Mouse (Mus musculus): Measurements from ENCODE around the gene Jagn1.

The Jagn1 gene

DNA sequence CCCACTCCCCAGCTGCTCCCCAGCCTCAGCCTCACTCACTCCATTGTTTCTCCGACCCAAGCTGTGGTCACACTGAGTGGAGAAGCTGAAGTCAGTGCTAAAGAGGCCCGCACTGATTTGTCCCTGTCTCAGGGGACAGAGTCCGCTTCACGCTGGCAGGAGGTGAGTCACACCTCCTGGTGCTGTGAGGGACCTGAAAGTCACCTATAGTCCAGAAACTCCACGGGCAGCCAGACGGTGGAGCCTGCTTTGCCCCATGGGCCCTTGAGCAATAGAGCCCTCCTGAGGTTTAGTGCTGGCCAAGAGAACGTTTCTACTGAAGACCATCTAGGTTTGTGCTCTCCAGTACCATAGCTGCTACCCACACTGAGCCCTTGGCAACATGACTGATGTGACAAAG is 7.7 kb upstream of the Jagn1 start:
- no peak for DNase-seq (ENCODE audit: low read depth, low spot score)

DNA sequence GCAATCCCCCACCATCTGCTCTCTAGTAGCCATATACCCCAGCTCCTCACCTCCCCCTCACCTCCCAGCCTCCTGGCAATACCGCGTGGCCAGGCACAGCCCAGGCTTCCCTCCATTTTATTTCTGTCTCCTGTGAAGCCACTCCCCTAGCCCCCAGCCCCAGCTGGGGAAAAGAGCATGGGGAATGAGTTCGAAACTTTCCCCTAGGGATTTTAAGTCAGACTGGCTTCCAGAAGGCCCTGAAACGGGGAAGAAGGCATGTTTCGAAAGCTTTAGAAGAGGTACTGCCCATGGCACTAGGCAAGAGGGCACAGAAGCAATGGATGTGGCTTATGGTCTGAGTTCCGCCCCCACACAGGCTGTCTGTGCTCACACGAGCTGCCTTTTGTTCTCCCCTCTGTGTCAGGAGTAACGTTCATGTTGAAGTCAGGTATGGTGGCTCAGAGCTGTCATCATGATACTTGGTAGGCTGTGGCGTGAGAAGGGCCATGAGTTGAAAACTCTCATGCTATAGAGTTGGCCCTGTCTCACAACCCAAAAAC is 6.6 kb upstream of the Jagn1 start, which contains the start of gene Cidec:
Cidec (minus strand) TSS at position 97 of the 542 bp plus-strand sequence.
- DNase-seq (ENCODE audit: low read depth, low spot score) = no peak

DNA sequence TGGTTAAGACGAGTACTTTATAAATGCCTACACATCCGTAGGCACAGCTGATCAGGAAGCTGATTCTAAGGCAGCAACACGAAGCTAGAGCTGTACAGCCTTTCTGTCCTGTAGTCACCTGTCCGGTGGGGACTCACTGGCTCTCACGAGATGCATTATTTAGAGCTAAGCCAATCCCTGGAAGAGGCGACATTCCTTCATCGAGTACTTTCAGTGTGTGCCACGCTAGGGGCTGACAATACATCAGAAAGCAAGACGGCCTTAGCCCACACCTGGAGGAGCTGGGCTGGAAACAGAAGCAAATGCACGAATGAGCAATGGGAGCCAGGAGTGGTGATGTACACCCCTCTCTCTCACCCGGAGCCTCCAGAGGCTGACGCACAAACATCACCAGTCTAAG is 5.2 kb upstream of the Jagn1 start:
- DNase-seq (ENCODE audit: low read depth, low spot score) = no peak

DNA sequence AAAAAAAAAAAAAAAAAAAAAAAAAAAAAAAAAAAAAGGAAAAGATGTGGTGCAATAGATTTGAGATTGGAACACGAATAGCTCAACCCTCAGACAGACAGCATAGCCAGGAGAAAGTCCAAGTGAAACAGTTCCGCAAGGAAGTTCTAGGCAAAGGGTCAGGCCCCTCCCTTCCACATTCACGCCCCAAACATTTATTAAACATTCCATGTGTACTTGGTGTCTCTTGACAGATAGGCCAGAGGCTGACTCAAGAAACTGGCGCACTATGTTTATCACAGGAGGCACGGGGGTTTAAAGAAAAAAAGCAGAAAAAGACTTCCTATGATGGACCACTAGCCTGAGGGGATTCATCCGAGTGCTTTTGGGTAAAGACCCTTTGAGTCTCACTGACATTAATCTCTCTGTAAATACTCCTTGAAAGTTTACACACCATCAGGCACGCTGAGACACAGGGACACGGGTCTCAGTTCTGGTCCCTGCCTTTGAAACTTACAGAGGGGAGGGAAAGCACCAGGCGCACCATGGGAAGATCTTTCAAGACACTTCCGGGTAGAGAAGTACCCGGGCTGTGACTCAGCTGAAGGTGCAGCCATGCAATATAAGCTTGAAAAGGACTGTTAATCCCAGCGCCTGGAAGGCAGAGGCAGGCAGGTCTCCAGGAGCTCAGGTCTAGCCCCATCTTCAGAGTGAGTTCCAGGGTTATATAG is 3.5 kb upstream of the Jagn1 start:
- DNase-seq (ENCODE audit: low read depth, low spot score) = no peak

DNA sequence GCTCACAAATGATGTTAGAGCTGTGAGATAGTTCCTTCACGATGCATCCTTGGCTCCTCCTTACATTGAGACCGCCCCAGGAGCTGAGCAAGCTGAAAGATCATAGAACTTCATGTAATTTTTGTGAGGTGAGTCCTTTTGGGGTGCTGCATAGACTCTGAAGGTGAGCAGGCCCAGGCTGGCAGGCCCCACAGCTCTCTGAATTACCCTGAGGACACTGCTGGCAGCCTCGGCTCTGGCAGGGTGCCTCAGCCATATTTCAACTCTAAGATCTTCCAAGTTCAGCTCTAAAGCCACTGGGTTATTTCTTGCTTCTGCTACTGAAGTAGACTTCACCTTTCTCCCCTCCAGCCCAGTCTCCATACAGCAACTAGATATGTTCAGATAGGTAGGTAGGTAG is 1.7 kb upstream of the Jagn1 start:
- no peak for DNase-seq (ENCODE audit: low read depth, low spot score)

DNA sequence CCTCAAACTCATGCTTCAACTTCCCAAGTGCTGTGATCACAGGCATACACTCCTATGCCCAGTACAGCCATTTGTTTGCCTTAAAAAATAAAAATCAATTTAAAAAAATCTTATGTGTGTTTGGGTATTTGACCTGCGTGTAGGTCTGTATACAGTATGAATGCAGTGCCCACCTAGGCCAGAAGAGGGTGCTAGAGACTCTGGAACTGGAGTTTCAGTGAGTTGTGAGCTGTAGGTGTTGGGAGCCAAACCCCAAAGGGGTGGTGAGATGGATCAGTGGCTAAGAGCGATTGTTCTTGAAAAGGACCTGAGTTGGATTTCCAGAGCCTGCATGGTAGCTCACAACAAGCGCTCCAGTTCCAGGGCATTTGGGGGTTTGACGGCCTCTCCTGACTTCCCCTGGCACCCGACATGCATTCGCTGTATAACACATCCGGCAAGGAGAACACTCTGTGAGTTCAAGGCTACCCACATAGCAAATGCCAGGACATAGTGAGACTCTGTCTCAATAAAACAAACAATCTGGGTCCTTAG is 1.2 kb upstream of the Jagn1 start:
- DNase-seq (ENCODE audit: low read depth, low spot score) = peak; percentile 72

DNA sequence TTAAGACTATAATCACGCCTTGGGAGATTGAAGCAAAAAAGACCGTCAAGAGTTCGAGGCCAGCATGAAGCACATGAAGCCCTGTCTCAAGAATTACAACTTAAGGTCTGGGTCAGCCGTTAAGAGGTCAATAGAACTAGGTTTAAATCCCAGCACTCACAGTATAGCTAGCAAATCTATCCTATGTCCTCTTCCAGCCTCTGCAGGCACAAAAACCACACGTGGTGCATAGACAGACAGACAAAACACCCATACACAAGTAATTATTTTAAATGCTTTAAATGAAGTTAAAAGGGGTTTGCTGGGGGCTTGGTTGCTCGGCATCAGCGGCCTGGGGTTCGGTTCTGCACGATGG is 305 bp upstream of the Jagn1 start:
- no peak for DNase-seq (ENCODE audit: low read depth, low spot score)

DNA sequence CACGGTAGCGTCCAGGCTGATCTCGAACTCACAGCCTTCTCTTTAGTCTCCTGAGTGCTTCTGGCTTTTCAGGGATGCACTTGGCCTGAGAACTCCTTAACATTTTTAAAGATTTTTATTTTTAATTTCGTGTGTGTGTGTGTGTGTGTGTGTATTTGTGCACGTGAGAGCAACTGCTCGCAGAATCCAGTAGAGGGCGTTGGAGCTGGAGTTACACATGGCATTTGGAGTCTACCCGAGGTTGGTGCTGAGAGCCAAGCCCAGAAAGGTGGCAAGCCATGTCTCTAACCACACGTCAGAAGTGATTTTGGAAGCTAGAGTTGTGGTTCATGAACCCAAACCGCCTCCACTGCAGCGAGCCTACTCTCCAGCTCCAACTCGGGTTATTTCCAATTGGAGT is 722 bp downstream of the Jagn1 start:
- no peak for DNase-seq (ENCODE audit: low read depth, low spot score)

DNA sequence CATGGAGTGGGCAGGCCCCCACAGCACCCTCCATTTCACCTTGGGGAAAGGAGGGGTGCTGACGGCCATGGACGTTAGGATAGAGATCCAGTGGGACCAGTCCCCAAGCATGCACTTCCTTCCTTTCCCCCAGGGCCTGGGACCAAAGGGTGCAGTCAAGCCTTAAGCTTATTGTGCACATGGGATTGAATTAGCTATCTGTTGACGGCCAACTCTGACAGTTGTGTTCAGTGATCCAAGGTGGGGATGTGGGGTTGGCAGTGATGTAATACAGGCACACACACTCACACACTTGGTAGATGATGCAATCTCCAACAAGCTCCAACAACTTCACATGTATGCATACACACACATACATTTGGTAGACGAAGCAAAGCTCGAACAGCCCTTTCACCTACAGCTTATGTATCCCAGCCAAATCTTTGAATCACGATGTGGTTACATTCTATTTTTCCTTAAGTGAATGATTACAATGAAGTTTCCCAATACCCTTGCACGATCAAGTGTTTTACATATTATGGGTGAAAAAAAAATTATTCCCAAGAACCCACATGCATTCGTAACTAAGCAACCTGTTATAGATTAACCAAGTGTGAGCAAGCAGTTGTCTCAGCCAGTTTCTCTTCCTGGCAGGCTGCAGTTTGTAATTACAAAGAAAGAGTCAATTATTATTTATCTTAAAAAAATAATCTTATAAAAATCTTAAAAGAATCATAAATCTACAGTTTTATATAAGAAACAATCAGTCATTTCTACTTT is 2.0 kb downstream of the Jagn1 start:
- no peak for DNase-seq (ENCODE audit: low read depth, low spot score)

DNA sequence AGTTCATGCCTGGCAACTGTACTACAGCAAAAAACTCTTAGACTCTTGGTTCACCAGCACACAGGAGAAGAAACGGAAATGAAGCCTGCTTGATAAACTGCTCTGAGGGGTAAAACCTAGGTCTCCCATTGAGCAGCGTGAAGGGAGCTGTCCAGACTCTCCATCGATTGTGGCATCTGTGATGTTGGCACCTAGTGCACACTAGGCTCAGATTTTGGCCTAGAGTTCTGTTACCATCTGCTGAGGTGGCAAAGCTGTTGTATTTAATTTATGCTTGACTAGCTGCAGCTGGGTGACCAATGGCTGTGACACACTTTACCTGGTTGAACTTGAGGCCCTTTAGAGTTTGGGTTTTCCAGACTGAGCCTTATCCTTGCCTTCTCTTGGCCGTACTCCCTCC is 5.3 kb downstream of the Jagn1 start:
- no peak for DNase-seq (ENCODE audit: low read depth, low spot score)

DNA sequence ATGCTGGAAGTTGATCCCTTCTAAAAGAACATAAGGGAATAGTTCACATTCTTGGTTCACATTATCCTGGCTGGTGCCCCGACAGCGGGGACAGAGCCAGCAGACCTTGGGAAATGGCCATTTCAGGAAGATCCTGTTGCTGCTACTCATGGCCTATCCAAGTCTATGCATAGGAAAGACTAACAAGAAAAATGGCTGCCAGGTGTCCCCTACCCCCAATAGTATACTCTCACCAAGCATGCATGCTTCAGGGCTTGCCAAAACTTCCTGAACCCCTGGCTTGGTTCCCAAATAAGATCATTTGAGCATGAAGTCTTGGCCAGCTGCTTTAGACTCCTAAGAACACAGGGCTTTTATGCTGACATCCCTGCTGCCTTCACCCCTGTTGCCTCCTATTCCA is 9.5 kb downstream of the Jagn1 start:
- DNase-seq (ENCODE audit: low read depth, low spot score) = no peak

DNA sequence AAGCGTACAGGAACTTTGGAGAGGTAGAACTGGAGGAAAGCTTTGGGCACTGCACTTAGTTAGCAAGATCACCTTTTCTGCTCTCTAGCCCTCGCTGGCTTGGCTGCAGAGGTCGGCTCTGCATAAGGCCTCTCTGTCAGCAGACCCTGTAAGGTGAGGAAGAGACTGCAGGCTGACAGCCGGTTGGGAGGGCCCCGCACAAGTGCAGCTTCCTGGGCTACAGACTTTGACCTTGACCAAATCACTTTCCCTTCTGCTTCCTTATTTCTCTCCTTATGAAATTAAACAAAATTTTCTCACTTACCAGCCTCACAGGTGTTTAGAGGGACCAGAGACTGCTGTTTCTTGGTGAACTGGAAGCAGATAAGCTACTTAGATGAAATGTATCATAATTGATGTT is 12.6 kb downstream of the Jagn1 start:
- no peak for DNase-seq (ENCODE audit: low read depth, low spot score)

DNA sequence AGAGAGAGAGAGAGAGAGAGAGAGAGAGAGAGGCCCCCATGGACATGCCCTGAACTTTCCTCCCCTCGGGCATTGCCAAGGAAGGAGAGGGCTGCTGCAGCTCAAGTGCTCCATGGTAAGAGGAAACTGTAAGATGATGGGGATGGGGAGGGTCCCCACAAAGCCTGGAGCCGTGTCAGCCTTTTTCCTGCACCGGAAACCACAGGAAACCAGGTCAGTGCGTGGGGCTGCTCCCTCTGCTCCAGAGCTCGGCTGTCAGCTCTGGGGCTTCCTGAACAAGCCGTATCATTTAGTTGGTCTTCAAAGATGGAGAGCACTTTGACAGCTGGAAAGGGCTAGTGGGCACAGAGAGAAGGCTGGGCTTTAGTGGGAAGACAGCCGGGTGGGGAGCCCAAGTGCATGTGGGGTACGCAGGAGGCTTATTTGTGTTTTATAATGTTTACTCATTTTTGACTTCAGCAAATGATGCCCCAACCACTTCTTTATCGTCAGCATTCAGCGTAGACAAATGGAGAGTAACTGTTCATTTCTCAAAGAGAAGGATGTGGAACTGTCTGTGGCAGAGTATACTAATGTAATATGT is 15.7 kb downstream of the Jagn1 start, which contains the start of gene Il17re:
Il17re (plus strand) TSS at position 533 of the 583 bp plus-strand sequence.
- DNase-seq (ENCODE audit: low read depth, low spot score) = no peak

DNA sequence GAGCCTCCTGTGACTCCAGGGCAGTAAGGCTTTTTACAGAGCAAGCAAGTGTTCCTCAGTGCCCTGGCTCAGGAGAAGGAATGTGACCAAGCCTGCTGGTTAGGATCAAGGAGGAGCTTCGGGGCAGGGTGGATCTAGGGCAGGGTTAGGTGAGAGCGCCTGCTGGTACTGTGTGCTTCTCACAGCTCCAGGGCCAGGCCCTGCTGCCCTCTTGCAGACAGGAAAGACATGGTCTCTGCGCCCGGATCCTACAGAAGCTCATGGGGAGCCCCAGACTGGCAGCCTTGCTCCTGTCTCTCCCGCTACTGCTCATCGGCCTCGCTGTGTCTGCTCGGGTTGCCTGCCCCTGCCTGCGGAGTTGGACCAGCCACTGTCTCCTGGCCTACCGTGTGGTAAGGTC is 16.3 kb downstream of the Jagn1 start:
- no peak for DNase-seq (ENCODE audit: low read depth, low spot score)

DNA sequence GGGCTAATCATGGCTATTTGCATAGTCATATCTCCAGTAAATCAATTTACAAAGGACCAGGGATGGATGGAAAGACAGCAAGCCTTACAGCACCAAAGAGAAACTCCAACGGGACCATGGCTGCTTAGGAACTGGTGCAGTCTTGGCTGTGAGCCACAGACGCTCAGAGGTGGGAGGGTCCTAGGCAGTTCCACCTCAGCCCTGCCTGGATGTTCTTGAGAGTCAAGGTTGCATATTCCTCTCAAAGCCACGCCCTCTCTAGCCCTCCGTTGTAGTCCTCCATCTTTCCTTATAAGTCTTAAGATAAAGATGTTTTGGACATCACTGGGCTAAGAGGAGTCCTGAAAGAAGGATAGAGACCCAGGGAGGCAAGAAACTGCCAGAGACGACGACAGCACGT is 21.7 kb downstream of the Jagn1 start:
- DNase-seq (ENCODE audit: low read depth, low spot score) = no peak

DNA sequence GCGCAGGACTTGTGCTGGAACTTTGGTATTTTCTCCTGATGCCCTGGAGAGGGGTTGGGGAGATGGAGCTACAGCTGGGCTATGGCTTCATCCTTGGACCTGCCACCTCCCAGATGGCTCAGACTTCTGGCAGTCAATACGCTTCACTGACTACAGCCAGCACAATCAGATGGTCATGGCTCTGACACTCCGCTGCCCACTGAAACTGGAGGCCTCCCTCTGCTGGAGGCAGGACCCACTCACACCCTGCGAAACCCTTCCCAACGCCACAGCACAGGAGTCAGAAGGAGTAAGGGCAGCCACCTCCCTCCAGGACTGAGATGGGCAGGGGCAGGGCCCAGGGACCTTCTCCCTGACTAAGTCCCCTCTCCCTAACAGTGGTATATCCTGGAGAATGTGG is 23.2 kb downstream of the Jagn1 start:
- no peak for DNase-seq (ENCODE audit: low read depth, low spot score)

DNA sequence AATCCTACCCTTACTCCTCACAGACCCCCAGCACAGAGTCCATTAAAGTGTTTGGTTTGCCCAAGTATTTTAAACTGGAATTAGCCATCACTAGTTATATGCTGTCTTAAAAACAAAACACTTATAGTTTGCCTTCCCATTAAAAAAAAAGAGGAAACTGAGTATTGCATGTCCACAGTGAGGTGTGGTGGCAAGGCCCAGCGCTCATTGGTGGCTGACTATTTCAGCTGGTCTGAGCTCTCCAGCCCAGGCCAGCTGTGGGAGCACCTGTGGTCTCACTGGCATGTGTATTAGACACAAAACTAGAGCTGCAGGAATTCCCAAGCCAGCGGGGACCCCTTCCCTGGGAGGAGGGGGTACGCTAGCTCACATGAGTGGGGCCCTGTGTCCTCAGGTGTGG is 26.1 kb downstream of the Jagn1 start:
- DNase-seq (ENCODE audit: low read depth, low spot score) = no peak

DNA sequence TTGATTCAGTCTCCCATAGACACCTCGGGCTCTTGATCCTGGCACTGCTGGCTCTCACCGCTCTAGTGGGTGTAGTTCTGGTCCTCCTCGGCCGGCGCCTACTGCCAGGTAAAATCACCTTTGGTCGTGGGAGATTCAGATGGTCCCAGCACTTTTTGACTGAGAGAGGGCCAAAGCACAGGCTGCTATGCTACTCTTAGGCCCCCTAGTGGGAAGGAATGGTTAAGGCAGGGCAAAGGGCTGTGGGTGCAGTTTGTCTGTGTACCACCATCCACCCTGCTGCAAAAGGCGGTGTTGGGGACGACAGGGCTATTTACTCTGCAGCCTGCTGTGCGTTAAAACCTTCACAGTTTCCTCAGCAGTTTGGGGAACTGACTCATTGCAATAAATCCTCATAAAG is 26.7 kb downstream of the Jagn1 start:
- no peak for DNase-seq (ENCODE audit: low read depth, low spot score)

DNA sequence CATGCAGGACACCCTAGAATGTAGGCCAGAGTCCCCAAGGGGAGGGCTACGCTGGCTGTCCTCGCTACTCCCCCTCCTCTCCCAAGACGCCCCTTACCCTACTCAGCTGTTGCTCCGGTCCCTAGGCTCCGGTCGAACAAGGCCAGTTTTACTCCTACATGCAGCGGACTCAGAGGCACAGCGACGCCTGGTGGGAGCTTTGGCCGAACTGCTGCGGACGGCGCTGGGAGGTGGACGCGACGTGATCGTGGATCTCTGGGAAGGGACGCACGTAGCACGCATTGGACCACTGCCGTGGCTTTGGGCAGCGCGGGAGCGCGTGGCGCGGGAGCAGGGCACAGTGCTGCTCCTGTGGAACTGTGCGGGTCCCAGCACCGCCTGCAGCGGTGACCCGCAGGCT is 27.1 kb downstream of the Jagn1 start:
- peak; percentile 57 for DNase-seq (ENCODE audit: low read depth, low spot score)

DNA sequence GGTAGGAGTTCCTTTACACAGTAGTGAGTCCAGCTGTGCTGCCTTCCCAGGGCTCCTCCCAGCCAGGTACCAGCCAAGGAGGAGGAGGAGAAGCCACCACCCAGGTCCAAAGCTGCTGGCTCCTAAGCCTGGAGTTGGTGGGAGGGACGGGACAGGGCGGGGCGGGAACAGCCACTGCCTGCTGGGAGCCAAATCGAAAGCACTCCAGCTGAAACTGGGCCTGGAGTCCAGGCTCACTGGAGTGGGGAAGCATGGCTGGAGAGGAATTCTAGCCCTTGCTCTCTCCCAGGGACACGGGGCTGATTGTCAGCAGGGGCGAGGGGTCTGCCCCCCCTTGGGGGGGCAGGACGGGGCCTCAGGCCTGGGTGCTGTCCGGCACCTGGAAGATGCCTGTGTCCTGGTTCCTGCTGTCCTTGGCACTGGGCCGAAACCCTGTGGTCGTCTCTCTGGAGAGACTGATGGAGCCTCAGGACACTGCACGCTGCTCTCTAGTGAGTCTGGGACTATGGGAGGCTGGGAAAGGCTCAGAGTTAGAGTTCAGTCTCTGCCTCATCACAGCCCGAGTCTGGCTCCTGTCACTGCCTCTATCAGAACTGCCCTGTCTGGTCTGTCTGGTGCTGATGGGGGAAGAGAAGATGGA is 29.0 kb downstream of the Jagn1 start, which contains the start of gene Il17rc:
Il17rc (plus strand) TSS at position 131 of the 640 bp plus-strand sequence.
- DNase-seq (ENCODE audit: low read depth, low spot score) = peak; percentile 70

DNA sequence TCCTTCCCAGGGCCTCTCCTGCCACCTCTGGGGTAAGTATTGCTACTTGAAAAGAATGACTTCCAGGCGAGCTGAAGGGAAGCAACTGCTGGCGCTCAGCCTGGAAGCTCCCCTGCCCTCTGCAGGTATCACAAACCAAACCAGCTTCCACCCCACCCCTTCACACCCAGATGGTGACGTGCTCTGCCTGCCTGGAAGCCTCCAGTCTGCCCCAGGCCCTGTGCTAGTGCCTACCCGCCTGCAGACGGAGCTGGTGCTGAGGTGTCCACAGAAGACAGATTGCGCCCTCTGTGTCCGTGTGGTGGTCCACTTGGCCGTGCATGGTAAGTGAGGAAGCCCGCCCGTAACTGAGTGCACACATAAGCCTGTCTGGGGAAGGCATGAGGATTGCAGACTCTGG is 29.7 kb downstream of the Jagn1 start:
- no peak for DNase-seq (ENCODE audit: low read depth, low spot score)

DNA sequence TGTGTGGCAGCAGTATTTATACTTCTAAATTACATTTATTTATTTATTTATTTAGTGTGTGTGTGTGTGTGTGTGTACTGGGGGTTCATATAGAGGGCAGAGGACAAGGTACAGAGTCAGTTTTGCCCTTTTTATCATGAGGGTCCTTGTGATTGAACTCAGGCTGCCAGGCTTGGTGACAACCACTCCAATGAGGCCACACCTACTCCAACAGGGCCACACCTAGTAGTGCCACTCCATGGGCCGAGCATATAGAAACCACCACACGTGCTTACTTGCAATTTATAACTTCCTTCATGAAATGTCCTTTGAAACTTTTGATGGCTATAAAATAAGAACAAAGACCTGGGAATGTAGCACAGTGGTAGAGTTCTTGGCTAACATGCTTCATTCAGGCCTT is 30.9 kb downstream of the Jagn1 start:
- DNase-seq (ENCODE audit: low read depth, low spot score) = no peak
